Mouse (Mus musculus): ENCODE measurements at regions not wholly inside any gene's neighbourhood (a gene's known extent, or its start where the extent isn't known, plus 50 kb on each side); places are given as distances from the start of the nearest gene placed in this dataset.

- no peak for TF ChIP-seq CTCF (IDR thresholded peaks at IDR 0.05; ENCODE audit: borderline replicate concordance, extremely low read depth, insufficient read depth, insufficient read length)
- no peak for TF ChIP-seq POLR2A (IDR thresholded peaks at IDR 0.05; ENCODE audit: borderline replicate concordance, extremely low read depth, insufficient read depth, insufficient read length, poor library complexity, severe bottlenecking)
These were observed 99.5 kb upstream of the Sipa1l1 start for GRCm38 (mm10) chr12:82069621-82070020.
